Mouse (Mus musculus) embryonic fibroblast, embryonic 13.5 days (primary cell): ENCODE data around the gene Ccdc14. TPM values are rescaled to one million over a fixed set of nuclear protein-coding genes. Genes with fewer than 3 reads are reported as not detected.
"Not testable (repeated sequence)": the region's sequence is repeated elsewhere in the genome, so short reads cannot be mapped to it uniquely, and the experiment has no call there.

Experiments used
- H3K27ac ChIP-seq: 2 replicates; pipeline ENCODE4 v1.5.1; 2012; ENCODE audit warnings: low read length, control low read depth, inconsistent platforms; ENCODE audit not compliant: insufficient read depth
- H3K4me1 ChIP-seq: 2 replicates; pipeline ENCODE4 v1.6.1; 2011; ENCODE audit warnings: low read length; ENCODE audit not compliant: control insufficient read depth, insufficient read depth
- H3K4me3 ChIP-seq: 2 replicates; pipeline ENCODE4 v1.5.1; 2011; ENCODE audit warnings: mild to moderate bottlenecking, control low read depth, low read length; ENCODE audit not compliant: insufficient read depth
- CTCF ChIP-seq: IDR thresholded peaks from 2 replicates; pipeline ENCODE4 v1.5.1; 2011; ENCODE audit warnings: mild to moderate bottlenecking, control low read depth, low read length, moderate library complexity, borderline replicate concordance; ENCODE audit not compliant: insufficient read depth
- POLR2A ChIP-seq: IDR thresholded peaks from 2 replicates; pipeline ENCODE4 v1.6.1; 2011; ENCODE audit warnings: low read depth, mild to moderate bottlenecking, control low read depth, low read length, moderate library complexity
- polyA plus RNA-seq: library from polyadenylated mRNA; stranded (reverse); fragments of >200 nt; gene quantifications from 2 replicates; pipeline ENCODE4 v1.2.4, GENCODE M21; 2011; ENCODE audit warnings: low read depth; ENCODE audit not compliant: missing spikeins, insufficient read length

The Ccdc14 gene
- polyA plus RNA-seq, 1 experiment = 5.5 TPM

- peak overlapping the region; percentile 12; the same call in 1 of the 2 replicates for H3K27ac ChIP-seq
Measured at GRCm38 (mm10) chr16:34706019-34706418, 15.6 kb downstream of the Ccdc14 start.

GRCm38 (mm10) chr16:34706487-34706946 lies 16.1 kb downstream of the Ccdc14 start:
- H3K27ac ChIP-seq = peak overlapping the region; percentile 66; the same call in 1 of the 2 replicates
- TF ChIP-seq CTCF (no peak), POLR2A (no peak)
- no peak overlapping the region for H3K4me3 ChIP-seq
- no peaks in the 10 kb centered on the region for H3K4me1 ChIP-seq

More at GRCm38 (mm10) chr16:34706019-34706418, 15.6 kb downstream of the Ccdc14 start:
- no peak for TF ChIP-seq POLR2A
- no peak for TF ChIP-seq CTCF
- no peaks in the 10 kb centered on the region for H3K4me1 ChIP-seq
- no peak overlapping the region for H3K4me3 ChIP-seq

- Histone ChIP-seq H3K27ac (no peak overlapping the region), H3K4me3 (no peak overlapping the region), H3K4me1 (no peaks in the 10 kb centered on the region)
- TF ChIP-seq CTCF (no peak), POLR2A (no peak)
Measured at GRCm38 (mm10) chr16:34711481-34711880, 21.1 kb downstream of the Ccdc14 start.

GRCm38 (mm10) chr16:34725156-34725555 lies 34.7 kb downstream of the Ccdc14 start:
- no peak overlapping the region for H3K4me3 ChIP-seq
- TF ChIP-seq POLR2A = no peak
- no peak for TF ChIP-seq CTCF
- no peak overlapping the region for H3K27ac ChIP-seq
- peaks cover 3% of the 10 kb centered on the region; the same call in 1 of the 2 replicates for H3K4me1 ChIP-seq

GRCm38 (mm10) chr16:34728610-34729009 lies 38.2 kb downstream of the Ccdc14 start:
- H3K27ac ChIP-seq, H3K4me1 ChIP-seq, H3K4me3 ChIP-seq: not testable (repeated sequence)

GRCm38 (mm10) chr16:34729371-34729770 lies 39.0 kb downstream of the Ccdc14 start:
- Histone ChIP-seq H3K27ac (no peak overlapping the region), H3K4me3 (no peak overlapping the region), H3K4me1 (peaks cover 3% of the 10 kb centered on the region; the same call in 1 of the 2 replicates)
- TF ChIP-seq CTCF (no peak), POLR2A (no peak)

GRCm38 (mm10) chr16:34738656-34739233 lies 48.3 kb downstream of the Ccdc14 start:
- TF ChIP-seq CTCF (no peak), POLR2A (no peak)
- Histone ChIP-seq H3K4me1 (no peaks in the 10 kb centered on the region), H3K27ac (no peak overlapping the region), H3K4me3 (no peak overlapping the region)

- TF ChIP-seq CTCF (peak; percentile 32; the same call in 1 of the 2 replicates), POLR2A (no peak)
- no peak overlapping the region for H3K4me3 ChIP-seq
Measured at GRCm38 (mm10) chr16:34742930-34743329, 52.5 kb downstream of the Ccdc14 start.

GRCm38 (mm10) chr16:34745065-34745585 lies 54.7 kb downstream of the Ccdc14 start, which contains the start of gene Mylk:
Gene Mylk (plus strand): TSS chr16:34745210.
- TF ChIP-seq CTCF (no peak), POLR2A (peak; percentile 87)
- 0 out of 2 replicates have a peak, but pooled peaks cover 3% of the 10 kb centered on the region for H3K4me1 ChIP-seq
- peak within 1 kb of the TSS; percentile 44 for H3K4me3 ChIP-seq
- no peak within 1 kb of the TSS for H3K27ac ChIP-seq

More at GRCm38 (mm10) chr16:34742930-34743329, 52.5 kb downstream of the Ccdc14 start:
- no peak overlapping the region for H3K27ac ChIP-seq
- H3K4me1 ChIP-seq = 0 out of 2 replicates have a peak, but pooled peaks cover 3% of the 10 kb centered on the region

GRCm38 (mm10) chr16:34748081-34748720 lies 57.8 kb downstream of the Ccdc14 start:
- H3K27ac ChIP-seq = no peak overlapping the region
- H3K4me3 ChIP-seq = no peak overlapping the region
- 0 out of 2 replicates have a peak, but pooled peaks cover 3% of the 10 kb centered on the region for H3K4me1 ChIP-seq
- no peak for TF ChIP-seq CTCF
- TF ChIP-seq POLR2A = no peak
